8 mouse cellular contexts compared by ENCODE assay signal in the genomic region with DNA sequence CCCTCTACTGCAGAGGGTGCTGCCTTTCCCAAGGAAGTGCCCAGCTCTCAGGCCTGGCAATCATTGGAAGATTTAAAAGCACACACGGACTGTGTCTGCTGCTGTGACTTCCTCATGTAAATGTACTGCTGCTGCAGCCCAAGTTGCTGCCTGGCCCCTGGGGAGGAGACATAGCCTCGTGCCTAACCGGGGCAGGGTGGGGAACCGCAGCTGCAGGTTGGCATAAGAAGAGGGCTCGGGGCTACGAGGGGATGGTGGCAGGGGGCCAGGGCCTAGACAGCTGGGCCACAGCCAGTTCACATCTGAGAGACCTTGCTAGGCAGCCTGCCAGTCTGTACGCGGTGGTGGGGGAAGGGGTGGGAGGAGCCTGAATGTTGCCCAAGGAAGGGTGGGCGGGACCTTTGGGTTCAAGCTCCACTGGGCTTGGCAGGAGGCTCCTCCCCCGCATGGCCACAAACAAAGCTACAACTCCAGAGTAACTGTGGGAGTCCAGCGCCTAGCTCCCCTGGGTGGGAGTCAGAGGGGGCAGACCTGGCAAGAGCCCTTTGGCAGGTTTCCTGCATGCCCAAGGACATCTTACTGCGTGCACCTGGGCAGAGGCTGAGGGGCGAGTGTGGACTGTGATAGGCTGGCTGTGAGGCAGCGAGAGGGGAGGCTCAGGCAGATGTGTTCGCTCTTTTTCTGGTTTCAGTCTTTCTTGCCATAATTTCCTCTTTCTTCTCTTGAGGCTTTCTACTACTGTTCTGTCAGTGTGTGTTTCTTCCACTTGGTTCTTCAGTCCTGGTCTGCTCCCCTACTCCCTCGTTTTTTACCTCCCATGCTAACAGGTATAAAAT. TPM values are rescaled to one million over a fixed set of nuclear protein-coding genes. Genes with fewer than 3 reads are reported as not detected.
DNase-seq lines count a peak whose midpoint lies in the region; ATAC-seq and TF ChIP-seq lines count a peak whose summit lies in the region.

No protein-coding gene starts in this region.

- H3K27me3 ChIP-seq in embryonic facial prominence, embryonic 10.5 days (replicated peaks; ENCODE audit: low read depth, poor library complexity, severe bottlenecking) = no peaks in the 10 kb centered on the region
- H3K27me3 ChIP-seq in liver, embryonic 14.5 days (ENCODE audit: control insufficient read depth, insufficient read depth, low read length) = no peaks in the 10 kb centered on the region
- H3K27me3 ChIP-seq in stomach, embryonic 15.5 days (replicated peaks) = no peaks in the 10 kb centered on the region

- WGBS in embryonic facial prominence, embryonic 10.5 days = 12% methylated on average over 16 of the region's 16 CpGs
- 6% methylated on average over 16 of the region's 16 CpGs for WGBS in liver, embryonic 14.5 days (ENCODE audit: insufficient replicate concordance)
- WGBS in stomach, embryonic 15.5 days = 12% methylated on average over 16 of the region's 16 CpGs

- peaks cover 51% of the 10 kb centered on the region for H3K4me1 ChIP-seq in embryonic facial prominence, embryonic 10.5 days
- H3K4me1 ChIP-seq in liver, embryonic 14.5 days (replicated peaks; ENCODE audit: control insufficient read depth in 2 of 2, insufficient read depth in 2 of 2, low read length in 1 of 2) = peaks cover 57 to 59% of the 10 kb centered on the region in 2 experiments
- H3K4me1 ChIP-seq in stomach, embryonic 15.5 days = peaks cover 40% of the 10 kb centered on the region

- no peak for TF ChIP-seq EP300 in liver, embryonic 14.5 days (IDR thresholded peaks at IDR 0.05; ENCODE audit: low read depth)

- H3K9ac ChIP-seq in liver, embryonic 14.5 days (replicated peaks) = peak overlapping the region; percentile 76
- H3K9ac ChIP-seq in stomach, embryonic 15.5 days = peak overlapping the region; percentile 16; the same call in 1 of the 2 replicates

- no peaks in the 10 kb centered on the region for H3K36me3 ChIP-seq in embryonic facial prominence, embryonic 10.5 days (replicated peaks)
- H3K36me3 ChIP-seq in liver, embryonic 14.5 days (replicated peaks; ENCODE audit: control insufficient read depth, insufficient read depth, low read depth) = no peaks in the 10 kb centered on the region
- H3K36me3 ChIP-seq in stomach, embryonic 15.5 days = no peaks in the 10 kb centered on the region

- peak overlapping the region; percentile 49 for H3K4me3 ChIP-seq in embryonic facial prominence, embryonic 10.5 days
- H3K4me3 ChIP-seq in liver, embryonic 14.5 days (ENCODE audit: insufficient read depth in 1 of 2, low read depth in 2 of 2, low read length in 2 of 2) = peak overlapping the region; percentile 39 to 51
- H3K4me3 ChIP-seq in stomach, embryonic 15.5 days (replicated peaks) = peak overlapping the region; percentile 29

- H3K4me2 ChIP-seq in liver, embryonic 14.5 days (ENCODE audit: low read depth) = peak overlapping the region; percentile 81
- peak overlapping the region; percentile 72 for H3K4me2 ChIP-seq in stomach, embryonic 15.5 days

- TF ChIP-seq CTCF in liver, embryonic 14.5 days (IDR thresholded peaks at IDR 0.05; ENCODE audit: low read depth) = peak; percentile 32; the same call in 1 of the 2 replicates

- no peaks in the 10 kb centered on the region for H3K9me3 ChIP-seq in embryonic facial prominence, embryonic 10.5 days
- no peaks in the 10 kb centered on the region for H3K9me3 ChIP-seq in liver, embryonic 14.5 days (ENCODE audit: control insufficient read depth, low read length)
- no peaks in the 10 kb centered on the region for H3K9me3 ChIP-seq in stomach, embryonic 15.5 days

- DNase-seq in cerebellum, postnatal 25 days = peak; percentile 34 to 52
- DNase-seq in cerebellum, adult 8-10 months = no peak
- DNase-seq in embryonic facial prominence, embryonic 10.5 days (ENCODE audit: low spot score) = peak; percentile 88
- DNase-seq in heart, adult 9 months (ENCODE audit: low spot score in 2 of 2) = peak; percentile 75 to 83
- peak; percentile 95 to 96 for DNase-seq in kidney, adult 8-10 months
- DNase-seq in liver, embryonic 14.5 days (ENCODE audit: low read depth in 3 of 3, low spot score in 3 of 3) = peak; percentile 79 to 82 (median 81)
- DNase-seq in neural tube, embryonic 10.5 days (ENCODE audit: extremely low spot score, low spot score) = peak; percentile 76

- peak; percentile 85 for ATAC-seq in liver, embryonic 14.5 days (ENCODE audit: insufficient read depth)
- peak; percentile 84 for ATAC-seq in stomach, embryonic 15.5 days (ENCODE audit: insufficient read depth, low FRiP score, low read depth)

- H3K27ac ChIP-seq in embryonic facial prominence, embryonic 10.5 days (replicated peaks) = peak overlapping the region; percentile 91
- peak overlapping the region; percentile 87 for H3K27ac ChIP-seq in liver, embryonic 14.5 days
- peak overlapping the region; percentile 96 for H3K27ac ChIP-seq in stomach, embryonic 15.5 days

RNA-seq across cellular contexts. Expression of a gene that starts 5.8 kb away (rescaled TPM):
- polyA plus RNA-seq in embryonic facial prominence, embryonic 10.5 days (2016; fragmentation: Nextera tagmentation; extraction: Ambion mirVana) = 11.4 and 11.9 TPM in 2 replicates
- 6.1 and 6.4 TPM in 2 replicates for polyA plus RNA-seq in liver, embryonic 14.5 days (2012; rRNA removed)
- polyA plus RNA-seq in liver, embryonic 14.5 days (2014; fragmentation: Nextera tagmentation; extraction: Ambion mirVana) = 8.5 and 9.9 TPM in 2 replicates
- 22.1 and 23.8 TPM in 2 replicates for polyA plus RNA-seq in stomach, embryonic 15.5 days (2015; fragmentation: Nextera tagmentation; extraction: Ambion mirVana)

RNA-seq across cellular contexts. Expression of a gene that starts 40.2 kb away (rescaled TPM):
- 67.4 and 70.8 TPM in 2 replicates for polyA plus RNA-seq in embryonic facial prominence, embryonic 10.5 days (2016; fragmentation: Nextera tagmentation; extraction: Ambion mirVana)
- 43.1 and 45.9 TPM in 2 replicates for polyA plus RNA-seq in liver, embryonic 14.5 days (2012; rRNA removed)
- polyA plus RNA-seq in liver, embryonic 14.5 days (2014; fragmentation: Nextera tagmentation; extraction: Ambion mirVana) = 90.6 and 94.2 TPM in 2 replicates
- 157 and 158 TPM in 2 replicates for polyA plus RNA-seq in stomach, embryonic 15.5 days (2015; fragmentation: Nextera tagmentation; extraction: Ambion mirVana)

RNA-seq across cellular contexts. Expression of a gene that starts 40.2 kb away (rescaled TPM):
- 6.6 and 6.7 TPM in 2 replicates for polyA plus RNA-seq in embryonic facial prominence, embryonic 10.5 days (2016; fragmentation: Nextera tagmentation; extraction: Ambion mirVana)
- polyA plus RNA-seq in liver, embryonic 14.5 days (2012; rRNA removed) = 1.3 TPM in 2 replicates
- polyA plus RNA-seq in liver, embryonic 14.5 days (2014; fragmentation: Nextera tagmentation; extraction: Ambion mirVana) = 1.1 and 1.2 TPM in 2 replicates
- polyA plus RNA-seq in stomach, embryonic 15.5 days (2015; fragmentation: Nextera tagmentation; extraction: Ambion mirVana) = 5.2 and 5.3 TPM in 2 replicates

RNA-seq across cellular contexts. Expression of a gene that starts 53.7 kb away (rescaled TPM):
- 0.57 and 0.89 TPM in 2 replicates for polyA plus RNA-seq in embryonic facial prominence, embryonic 10.5 days (2016; fragmentation: Nextera tagmentation; extraction: Ambion mirVana)
- 0.11 and 0.23 TPM in 2 replicates for polyA plus RNA-seq in liver, embryonic 14.5 days (2012; rRNA removed)
- 0.18 and 0.20 TPM in 2 replicates for polyA plus RNA-seq in liver, embryonic 14.5 days (2014; fragmentation: Nextera tagmentation; extraction: Ambion mirVana)
- polyA plus RNA-seq in stomach, embryonic 15.5 days (2015; fragmentation: Nextera tagmentation; extraction: Ambion mirVana) = 1.1 and 1.6 TPM in 2 replicates
